Mouse (Mus musculus) embryonic facial prominence, embryonic 11.5 days (tissue): ENCODE results near the gene Nkrf. TPM values are rescaled to one million over a fixed set of nuclear protein-coding genes. Genes with fewer than 3 reads are reported as not detected.
"Not testable (repeated sequence)": the region's sequence is repeated elsewhere in the genome, so short reads cannot be mapped to it uniquely, and the experiment has no call there.

Experiments
- ATAC-seq: fragments of 200-750 bp; cut with Nextera tagmentation; replicated peaks from 2 replicates; pipeline ENCODE4 v1.8.0; 2017; ENCODE audit warnings: low read depth; ENCODE audit not compliant: insufficient number of reproducible peaks, low FRiP score, low TSS enrichment
- DNase-seq: peaks from one replicate; pipeline ENCODE4 v3.0.0-alpha.2; 2015; ENCODE audit warnings: low spot score
- H3K27ac ChIP-seq: fragments of 300-500 bp; sonication (generic); replicated peaks from 2 replicates; pipeline ENCODE4 v1.5.1; 2014; ENCODE audit warnings: mild to moderate bottlenecking, low read depth, low read length, control low read depth
- H3K27me3 ChIP-seq: fragments of 300-500 bp; sonication (generic); 2 replicates; pipeline ENCODE4 v1.6.1; 2014; ENCODE audit warnings: mild to moderate bottlenecking, low read length, moderate library complexity, mixed read lengths; ENCODE audit not compliant: control insufficient read depth, insufficient read depth
- H3K36me3 ChIP-seq: fragments of 300-500 bp; sonication (generic); replicated peaks from 2 replicates; pipeline ENCODE4 v1.6.1; 2014; ENCODE audit warnings: low read depth, mild to moderate bottlenecking, low read length, moderate library complexity, mixed read lengths; ENCODE audit not compliant: control insufficient read depth, insufficient read depth
- H3K4me1 ChIP-seq: fragments of 300-500 bp; sonication (generic); 2 replicates; pipeline ENCODE4 v1.6.1; 2014; ENCODE audit warnings: low read length, mixed read lengths; ENCODE audit not compliant: control insufficient read depth, insufficient read depth
- H3K4me2 ChIP-seq: fragments of 300-500 bp; sonication (generic); 2 replicates; pipeline ENCODE4 v1.6.1; 2014; ENCODE audit warnings: low read depth, mild to moderate bottlenecking, control low read depth, low read length, moderate library complexity
- H3K4me3 ChIP-seq: fragments of 300-500 bp; sonication (generic); 2 replicates; pipeline ENCODE4 v1.5.1; 2014; ENCODE audit warnings: low read depth, low read length, control low read depth
- H3K9ac ChIP-seq: fragments of 300-500 bp; sonication (generic); replicated peaks from 2 replicates; pipeline ENCODE4 v1.6.1; 2014; ENCODE audit warnings: mild to moderate bottlenecking, control low read depth, low read length
- H3K9me3 ChIP-seq: fragments of 300-500 bp; sonication (generic); replicated peaks from 2 replicates; pipeline ENCODE4 v1.6.1; 2016; ENCODE audit warnings: mild to moderate bottlenecking, low read length, inconsistent platforms, mixed read lengths; ENCODE audit not compliant: control insufficient read depth
- WGBS: fragments of 180-500 bp; shearing (Covaris S2); extraction: QIAGEN DNeasy Blood & Tissue Kit; methylation state at CpG from one replicate; pipeline ENCODE4 v1.1.7; 2014; 5-methylcytosine and 5-hydroxymethylcytosine counted together
- polyA plus RNA-seq: library from polyadenylated mRNA; unstranded; fragments of >200 nt; fragmentation: Nextera tagmentation; extraction: Ambion mirVana; gene quantifications from 2 replicates; pipeline ENCODE4 v1.2.1, GENCODE M21; 2014

The Nkrf gene
- polyA plus RNA-seq, 1 experiment from 2014 or later, result 3.4 TPM

DNA sequence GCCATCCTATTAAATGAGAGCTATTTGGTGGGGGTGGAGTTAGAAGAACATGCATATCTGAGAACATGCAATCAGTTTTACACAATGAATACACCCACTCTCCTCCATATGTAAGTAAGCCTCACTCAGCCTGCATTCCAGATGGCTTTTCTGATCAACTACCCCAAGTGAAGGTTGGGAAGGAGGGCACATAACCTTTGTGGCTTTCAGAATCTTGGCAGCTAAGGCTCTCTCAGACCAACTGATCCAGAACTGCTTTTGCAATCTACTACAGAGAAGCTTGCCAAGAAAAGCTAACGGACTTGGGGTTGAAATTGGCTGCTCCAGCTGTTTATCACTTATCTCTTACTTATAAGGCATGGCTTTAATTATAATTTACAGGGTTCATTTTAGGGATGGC lies 15.1 kb upstream of the Nkrf start:
- no peak for ATAC-seq

DNA sequence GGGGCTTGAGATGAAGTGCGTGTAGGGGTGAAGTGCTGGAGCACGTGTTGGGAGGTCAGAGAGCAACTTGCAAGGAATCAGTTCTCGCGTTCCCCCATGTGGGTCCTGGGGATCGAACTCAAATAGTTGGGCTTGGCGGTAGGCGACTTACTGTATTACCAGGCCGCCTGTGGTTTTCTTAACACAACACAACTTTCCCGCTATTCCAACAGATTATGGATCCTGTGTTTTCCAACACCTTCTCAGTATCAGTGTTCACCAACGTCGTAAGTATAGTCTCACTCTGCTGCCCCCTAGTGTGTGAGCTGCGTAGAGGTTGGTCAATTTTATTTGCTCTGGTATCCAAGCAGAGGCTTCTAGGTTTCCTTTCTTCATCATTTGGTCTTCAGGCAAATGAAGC lies 8.6 kb upstream of the Nkrf start:
- ATAC-seq (no peak), DNase-seq (peak; percentile 61)
- Histone ChIP-seq H3K4me2 (no peak overlapping the region), H3K36me3 (no peaks in the 10 kb centered on the region), H3K9ac (no peak overlapping the region), H3K9me3 (no peaks in the 10 kb centered on the region), H3K4me1 (no peaks in the 10 kb centered on the region), H3K4me3 (no peak overlapping the region), H3K27me3 (no peaks in the 10 kb centered on the region), H3K27ac (no peak overlapping the region)
- WGBS, result 49% methylated on average over 12 of the region's 12 CpGs

More for the DNA sequence above, 15.1 kb upstream of the Nkrf start:
- Histone ChIP-seq H3K36me3 (no peaks in the 10 kb centered on the region), H3K4me1 (no peaks in the 10 kb centered on the region), H3K9me3 (no peaks in the 10 kb centered on the region), H3K4me2 (no peak overlapping the region), H3K27ac (no peak overlapping the region), H3K27me3 (no peaks in the 10 kb centered on the region), H3K9ac (no peak overlapping the region), H3K4me3 (no peak overlapping the region)
- no peak for DNase-seq
- 81% methylated on average over 1 of the region's 1 CpGs for WGBS

DNA sequence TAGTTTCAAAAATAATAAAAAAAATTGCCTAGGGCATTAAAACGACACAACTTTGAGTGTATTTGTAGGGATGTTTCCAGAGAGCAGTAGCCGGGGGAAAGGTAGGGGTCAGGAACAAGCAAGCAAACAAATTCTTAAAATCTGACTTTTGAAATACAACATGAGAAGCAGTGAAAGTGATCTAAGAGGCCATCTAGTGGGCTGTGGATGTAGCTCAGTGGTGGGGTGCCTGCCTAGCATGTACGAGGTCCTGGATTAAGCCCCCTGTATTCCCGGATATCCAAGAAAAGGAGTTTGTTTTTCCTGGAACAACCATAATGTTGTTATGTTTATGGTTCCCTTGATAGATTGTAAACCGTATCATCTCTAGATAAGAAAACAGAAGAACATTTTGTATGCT lies 3.8 kb upstream of the Nkrf start:
- ATAC-seq, result no peak

DNA sequence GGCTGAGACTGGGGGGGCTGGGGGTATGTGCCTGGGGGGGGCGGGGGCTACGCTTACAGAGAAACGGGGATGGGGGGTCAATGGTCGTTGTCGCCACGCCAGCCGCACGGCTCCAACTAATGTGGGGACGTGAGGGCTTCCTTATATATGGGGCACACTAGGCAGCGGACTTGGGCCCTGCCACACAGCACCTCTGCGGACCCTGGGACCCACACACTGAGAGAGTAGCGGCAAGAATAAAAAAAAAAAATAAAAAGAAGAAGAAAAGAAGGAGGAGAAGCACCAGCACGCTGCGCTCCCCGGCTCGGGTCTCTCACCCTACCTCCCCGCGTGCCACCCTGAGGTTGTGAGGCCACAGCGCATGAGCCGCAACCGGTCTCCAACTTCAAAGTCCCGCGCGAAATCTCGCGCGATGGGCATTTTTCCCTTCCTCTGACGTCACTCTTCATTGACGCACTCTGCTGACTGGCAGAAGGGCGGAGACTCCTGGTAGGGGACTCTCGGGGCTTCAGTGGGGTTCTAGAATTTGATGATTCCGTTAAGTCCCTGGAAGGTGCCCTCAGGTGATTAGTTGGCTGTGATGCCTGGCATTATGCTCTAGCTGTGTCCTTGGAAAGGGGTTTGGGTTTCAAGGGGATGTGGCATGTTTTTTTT lies 543 bp upstream of the Nkrf start:
- Histone ChIP-seq H3K4me2 (peak overlapping the region; percentile 67), H3K4me1 (no peaks in the 10 kb centered on the region), H3K27me3 (no peaks in the 10 kb centered on the region), H3K4me3 (peak overlapping the region; percentile 55), H3K9ac (peak overlapping the region; percentile 61), H3K9me3 (no peaks in the 10 kb centered on the region), H3K36me3 (no peaks in the 10 kb centered on the region), H3K27ac (no peak overlapping the region)
- WGBS, result 16% methylated on average over 31 of the region's 32 CpGs
- peak; percentile 95 for DNase-seq
- peak; percentile 88 for ATAC-seq

More for the DNA sequence above, 3.8 kb upstream of the Nkrf start:
- Histone ChIP-seq H3K4me3 (no peak overlapping the region), H3K4me1 (no peaks in the 10 kb centered on the region), H3K4me2 (no peak overlapping the region), H3K9ac (no peak overlapping the region), H3K9me3 (no peaks in the 10 kb centered on the region), H3K36me3 (no peaks in the 10 kb centered on the region), H3K27ac (no peak overlapping the region), H3K27me3 (no peaks in the 10 kb centered on the region)
- DNase-seq, result peak; percentile 16
- WGBS, result 36% methylated on average over 5 of the region's 5 CpGs

DNA sequence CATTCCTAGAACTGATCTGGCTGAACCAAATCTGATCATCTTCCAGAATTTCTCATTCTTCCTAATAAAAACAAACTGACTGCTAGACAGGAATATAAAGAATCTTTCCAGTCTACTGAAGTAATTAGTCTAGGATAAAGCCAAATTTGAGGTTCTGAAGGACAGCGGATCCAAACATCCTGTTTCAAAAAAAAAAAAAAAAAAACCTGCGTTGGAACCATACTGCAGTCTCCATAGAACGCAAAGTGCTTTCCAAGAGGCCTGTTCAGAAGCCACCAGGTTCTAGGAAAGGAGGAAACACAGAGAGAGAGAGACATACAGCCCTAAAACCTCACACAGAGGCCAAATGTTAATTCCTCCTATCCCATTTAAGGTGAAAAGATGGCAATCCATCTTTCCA lies 1.0 kb downstream of the Nkrf start:
- DNase-seq, result no peak
- Histone ChIP-seq H3K4me2 (peak overlapping the region; percentile 67), H3K9ac (no peak overlapping the region; the same call in 1 of the 2 replicates), H3K4me3 (peak overlapping the region; percentile 55), H3K27me3 (no peaks in the 10 kb centered on the region), H3K27ac (no peak overlapping the region), H3K36me3 (no peaks in the 10 kb centered on the region), H3K9me3 (no peaks in the 10 kb centered on the region), H3K4me1 (no peaks in the 10 kb centered on the region)
- no peak for ATAC-seq
- WGBS, result 44% methylated on average over 3 of the region's 3 CpGs

DNA sequence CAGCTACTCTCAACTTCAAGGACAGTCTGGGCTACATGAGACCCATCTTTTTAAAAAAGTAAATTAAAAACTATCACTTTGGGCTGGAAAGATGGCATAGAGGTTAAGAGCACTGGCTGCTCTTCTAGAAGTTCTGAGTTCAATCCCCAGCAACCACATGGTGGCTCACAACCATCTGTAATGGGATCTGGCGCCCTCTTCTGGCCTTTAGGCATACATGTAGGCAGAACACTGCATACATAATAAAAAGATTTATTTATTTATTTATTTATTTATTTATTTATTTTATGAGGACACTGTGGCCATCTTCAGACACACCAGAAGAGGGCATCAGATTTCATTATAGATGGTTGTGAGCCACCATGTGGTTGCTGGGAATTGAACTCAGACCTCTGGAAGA lies 3.8 kb downstream of the Nkrf start:
- not testable (repeated sequence) for H3K4me3 ChIP-seq, H3K27me3 ChIP-seq, H3K4me2 ChIP-seq, H3K9ac ChIP-seq, H3K27ac ChIP-seq, ATAC-seq, H3K4me1 ChIP-seq, DNase-seq, H3K36me3 ChIP-seq, H3K9me3 ChIP-seq
- WGBS, result 35% methylated on average over 1 of the region's 1 CpGs

DNA sequence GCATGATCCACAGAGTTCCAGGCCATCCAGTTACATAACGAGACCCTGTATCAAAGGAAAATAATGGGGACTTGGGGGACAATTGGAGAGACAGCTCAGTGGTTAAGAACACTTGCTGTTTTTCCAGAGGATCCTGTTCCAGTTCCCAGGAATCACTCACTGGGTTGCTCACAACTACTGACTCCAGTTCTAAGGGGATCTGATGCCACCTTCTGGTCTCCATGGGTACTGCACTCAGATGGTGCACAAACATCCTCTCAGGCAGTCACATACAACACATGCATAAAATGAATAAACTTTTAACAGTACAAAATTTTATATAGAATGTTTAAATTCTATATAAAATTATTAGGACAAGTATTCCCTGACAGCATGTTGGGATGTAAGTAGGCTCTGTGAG lies 18.0 kb downstream of the Nkrf start:
- Histone ChIP-seq H3K4me3 (no peak overlapping the region), H3K27me3 (no peaks in the 10 kb centered on the region), H3K9me3 (no peaks in the 10 kb centered on the region), H3K36me3 (no peaks in the 10 kb centered on the region), H3K4me2 (no peak overlapping the region), H3K4me1 (no peaks in the 10 kb centered on the region), H3K9ac (no peak overlapping the region), H3K27ac (no peak overlapping the region)
- WGBS, result 94% methylated on average over 1 of the region's 1 CpGs
- no peak for DNase-seq
- no peak for ATAC-seq

DNA sequence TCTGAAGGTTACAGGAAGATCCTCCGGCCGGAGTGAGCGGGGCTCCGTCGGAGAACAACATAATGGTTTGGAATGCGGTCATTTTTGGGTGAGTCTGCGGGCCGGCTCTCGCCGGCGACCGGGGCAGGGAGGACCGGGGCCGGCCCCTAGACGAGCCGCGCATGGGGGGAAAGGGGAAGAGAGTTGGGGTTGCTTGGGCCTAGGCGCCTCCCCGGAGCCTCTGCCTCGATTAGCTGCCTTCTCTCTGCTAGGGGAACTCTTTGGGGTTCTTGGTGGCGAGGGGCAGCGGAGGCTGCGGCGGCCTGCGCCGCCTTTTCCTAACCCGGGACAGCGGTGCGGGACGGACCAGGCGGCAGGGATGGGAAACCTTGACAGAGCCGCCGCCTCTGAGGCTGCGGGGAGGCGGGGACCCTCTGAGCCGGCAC lies 28.0 kb downstream of the Nkrf start:
- DNase-seq, result peak; percentile 19
- H3K27me3 ChIP-seq, result no peaks in the 10 kb centered on the region
- peak overlapping the region; percentile 67 for H3K27ac ChIP-seq
- no peak for ATAC-seq
- H3K4me1 ChIP-seq, result no peaks in the 10 kb centered on the region
- peak overlapping the region; percentile 70 for H3K9ac ChIP-seq
- H3K9me3 ChIP-seq, result no peaks in the 10 kb centered on the region
- H3K4me2 ChIP-seq, result peak overlapping the region; percentile 57
- no peaks in the 10 kb centered on the region for H3K36me3 ChIP-seq
- H3K4me3 ChIP-seq, result peak overlapping the region; percentile 70
- 11% methylated on average over 30 of the region's 36 CpGs for WGBS
